Mouse (Mus musculus) liver, adult 2 months (tissue): ENCODE measurements at regions not wholly inside any gene's neighbourhood (a gene's known extent, or its start where the extent isn't known, plus 50 kb on each side); places are given as distances from the start of the nearest gene placed in this dataset.

Experiments used
- DNase-seq: peaks from one replicate; pipeline ENCODE4 v3.0.0-alpha.2; 2011; ENCODE audit warnings: low read depth, low spot score; ENCODE audit errors: extremely low read depth
- H3K27ac ChIP-seq: fragments of 200-500 bp; replicated peaks from 2 replicates; pipeline ENCODE4 v1.5.1; 2012; ENCODE audit warnings: low read depth, mild to moderate bottlenecking, control low read depth, inconsistent platforms, low read length; ENCODE audit not compliant: insufficient read depth
- H3K27me3 ChIP-seq: fragments of 200-500 bp; 2 replicates; pipeline ENCODE4 v1.6.1; 2012; ENCODE audit warnings: mild to moderate bottlenecking, moderate library complexity, low read length, inconsistent platforms; ENCODE audit not compliant: control insufficient read depth, insufficient read depth
- H3K36me3 ChIP-seq: fragments of 200-500 bp; 2 replicates; pipeline ENCODE4 v1.6.1; 2012; ENCODE audit warnings: low read length, inconsistent platforms; ENCODE audit not compliant: control insufficient read depth, insufficient read depth
- H3K4me1 ChIP-seq: fragments of 200-500 bp; 2 replicates; pipeline ENCODE4 v1.6.1; 2011; ENCODE audit warnings: low read length; ENCODE audit not compliant: control insufficient read depth, insufficient read depth
- H3K4me3 ChIP-seq: fragments of 200-500 bp; 2 replicates; pipeline ENCODE4 v1.5.1; 2011; ENCODE audit warnings: low read depth, mild to moderate bottlenecking, control low read depth, low read length, moderate library complexity; ENCODE audit not compliant: insufficient read depth
- H3K79me2 ChIP-seq: fragments of 200-500 bp; 2 replicates; pipeline ENCODE4 v1.6.1; 2012; ENCODE audit warnings: inconsistent platforms, mild to moderate bottlenecking, low read length, moderate library complexity; ENCODE audit not compliant: control insufficient read depth, insufficient read depth
- H3K9ac ChIP-seq: fragments of 200-500 bp; 2 replicates; pipeline ENCODE4 v1.6.1; 2012; ENCODE audit warnings: low read depth, mild to moderate bottlenecking, control low read depth, inconsistent platforms, low read length
- CTCF ChIP-seq: fragments of 200-500 bp; IDR thresholded peaks from 2 replicates; pipeline ENCODE4 v1.5.1; 2011; ENCODE audit warnings: low read depth, low read length, control low read depth
- POLR2A ChIP-seq: fragments of 200-500 bp; IDR thresholded peaks from 2 replicates; pipeline ENCODE4 v1.6.1; 2011; ENCODE audit warnings: low read length, control low read depth; ENCODE audit not compliant: insufficient read depth; ENCODE audit errors: extremely low read depth
- WGBS: fragments of 180-500 bp; shearing (Covaris S2); methylation state at CpG from one replicate; pipeline ENCODE4 v1.1.7; 2018; 5-methylcytosine and 5-hydroxymethylcytosine counted together

GRCm38 (mm10) chr6:67186537-67187274 is 51.3 kb upstream of the Serbp1 start:
- H3K4me3 ChIP-seq: no peak overlapping the region
- H3K9ac ChIP-seq: no peak overlapping the region
- H3K4me1 ChIP-seq: no peaks in the 10 kb centered on the region
- H3K27me3 ChIP-seq: no peaks in the 10 kb centered on the region
- TF ChIP-seq POLR2A (no peak), CTCF (no peak)
- 87% methylated on average over 7 of the region's 7 CpGs for WGBS
- no peaks in the 10 kb centered on the region for H3K79me2 ChIP-seq
- DNase-seq: no peak
- H3K27ac ChIP-seq: no peak overlapping the region
- no peaks in the 10 kb centered on the region for H3K36me3 ChIP-seq

GRCm38 (mm10) chr6:67184662-67185061 is 53.3 kb upstream of the Serbp1 start:
- no peak overlapping the region for H3K27ac ChIP-seq

DNA sequence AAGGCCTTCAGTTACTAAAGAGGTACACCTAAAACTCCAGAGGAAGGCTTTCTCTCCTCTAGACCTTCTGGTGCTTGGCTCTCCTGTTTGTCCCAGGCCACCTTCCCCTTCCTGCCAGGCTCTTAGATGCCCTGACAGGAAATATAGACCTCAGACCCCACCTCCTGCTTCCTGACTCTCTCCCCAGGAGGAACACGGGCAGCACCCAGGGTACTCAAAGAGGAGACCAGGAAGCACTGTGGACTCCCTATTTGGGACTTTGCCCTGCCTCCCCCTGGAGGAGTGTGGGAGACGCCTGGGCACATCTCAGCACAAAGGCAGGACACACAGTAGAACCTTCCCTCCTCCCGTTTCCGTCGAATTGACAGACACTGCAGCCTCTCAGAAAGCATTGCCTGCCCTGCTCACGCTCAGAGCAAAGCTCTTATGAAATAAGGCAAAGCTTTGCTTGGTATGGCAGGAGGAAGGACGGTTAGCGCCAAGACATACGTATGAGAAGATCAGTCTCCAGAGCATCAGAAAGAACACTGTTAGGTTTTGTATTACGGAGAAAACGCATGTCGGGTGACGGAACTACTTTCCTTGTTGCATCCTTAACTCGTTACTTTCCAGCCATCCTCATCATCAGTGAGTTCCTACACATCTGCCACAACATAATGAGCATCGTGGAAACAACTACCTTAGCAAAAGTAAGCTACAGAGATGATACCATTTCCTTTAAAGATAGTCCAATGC is 54.3 kb upstream of the Serbp1 start:
- H3K4me3 ChIP-seq: no peak overlapping the region
- H3K9ac ChIP-seq: no peak overlapping the region
- no peaks in the 10 kb centered on the region for H3K79me2 ChIP-seq
- TF ChIP-seq POLR2A (no peak), CTCF (no peak)
- H3K4me1 ChIP-seq: no peaks in the 10 kb centered on the region
- no peak for DNase-seq
- no peak overlapping the region for H3K27ac ChIP-seq
- WGBS: 80% methylated on average over 15 of the region's 15 CpGs
- no peaks in the 10 kb centered on the region for H3K36me3 ChIP-seq
- H3K27me3 ChIP-seq: no peaks in the 10 kb centered on the region

More at GRCm38 (mm10) chr6:67184662-67185061, 53.3 kb upstream of the Serbp1 start:
- Histone ChIP-seq H3K9ac (no peak overlapping the region), H3K4me1 (no peaks in the 10 kb centered on the region), H3K79me2 (no peaks in the 10 kb centered on the region), H3K4me3 (no peak overlapping the region), H3K36me3 (no peaks in the 10 kb centered on the region), H3K27me3 (no peaks in the 10 kb centered on the region)
- DNase-seq: no peak
- WGBS: 83% methylated on average over 2 of the region's 2 CpGs
- TF ChIP-seq POLR2A (no peak), CTCF (no peak)

GRCm38 (mm10) chr6:67182453-67182852 is 55.5 kb upstream of the Serbp1 start:
- Histone ChIP-seq H3K27me3 (no peaks in the 10 kb centered on the region), H3K4me3 (no peak overlapping the region), H3K4me1 (no peaks in the 10 kb centered on the region), H3K79me2 (no peaks in the 10 kb centered on the region), H3K36me3 (no peaks in the 10 kb centered on the region), H3K27ac (no peak overlapping the region), H3K9ac (no peak overlapping the region)
- TF ChIP-seq POLR2A (no peak), CTCF (no peak)
- WGBS: 94% methylated on average over 2 of the region's 2 CpGs
- DNase-seq: no peak

- no peaks in the 10 kb centered on the region for H3K79me2 ChIP-seq
- no peak for DNase-seq
- H3K27ac ChIP-seq: no peak overlapping the region
- H3K4me3 ChIP-seq: no peak overlapping the region
- 96% methylated on average over 4 of the region's 4 CpGs for WGBS
- no peaks in the 10 kb centered on the region for H3K4me1 ChIP-seq
- TF ChIP-seq CTCF: no peak
- no peak overlapping the region for H3K9ac ChIP-seq
- no peaks in the 10 kb centered on the region for H3K27me3 ChIP-seq
- H3K36me3 ChIP-seq: no peaks in the 10 kb centered on the region
These were observed 56.5 kb upstream of the Serbp1 start for GRCm38 (mm10) chr6:67181459-67181858.

DNA sequence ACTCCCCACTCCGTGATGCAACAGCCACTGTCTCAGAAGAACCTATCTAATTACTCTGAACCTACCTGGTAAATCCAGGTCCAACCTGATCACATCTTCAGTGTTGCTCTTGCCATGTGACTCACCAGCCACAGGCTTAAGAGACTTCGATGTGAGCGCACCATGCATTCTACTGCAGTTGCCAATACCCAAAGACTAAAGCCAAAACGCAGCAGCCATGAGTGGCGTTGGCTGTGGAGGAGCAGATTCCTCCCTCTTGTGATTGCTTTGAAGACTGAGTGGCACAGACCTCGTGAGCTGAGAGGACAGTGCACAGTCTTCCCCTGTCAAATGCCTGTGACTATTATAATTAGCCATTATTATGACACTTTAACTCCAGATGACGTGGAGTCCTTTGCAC is 58.6 kb upstream of the Serbp1 start:
- Histone ChIP-seq H3K27ac (no peak overlapping the region), H3K4me3 (no peak overlapping the region), H3K9ac (no peak overlapping the region), H3K36me3 (no peaks in the 10 kb centered on the region), H3K4me1 (no peaks in the 10 kb centered on the region), H3K79me2 (no peaks in the 10 kb centered on the region), H3K27me3 (no peaks in the 10 kb centered on the region)
- no peak for DNase-seq
- TF ChIP-seq CTCF (no peak), POLR2A (no peak)
- 83% methylated on average over 7 of the region's 7 CpGs for WGBS
